Mouse (Mus musculus) kidney, embryonic 16.5 days (tissue): ENCODE measurements around the gene Gm1113. TPM values are rescaled to one million over a fixed set of nuclear protein-coding genes. Genes with fewer than 3 reads are reported as not detected.

ENCODE experiments used
- ATAC-seq: fragments of 200-750 bp; cut with Nextera tagmentation; 2 replicates; pipeline ENCODE4 v1.8.0; 2017; ENCODE audit warnings: moderate TSS enrichment; ENCODE audit not compliant: low FRiP score, low TSS enrichment
- H3K27ac ChIP-seq: fragments of 300-500 bp; sonication (generic); 2 replicates; pipeline ENCODE4 v1.5.1; 2014; ENCODE audit warnings: low read length
- H3K27me3 ChIP-seq: fragments of 300-500 bp; sonication (generic); 2 replicates; pipeline ENCODE4 v1.6.1; 2014; ENCODE audit warnings: low read length, control low read depth, mixed read lengths; ENCODE audit not compliant: insufficient read depth
- H3K36me3 ChIP-seq: fragments of 300-500 bp; sonication (generic); 2 replicates; pipeline ENCODE4 v1.6.1; 2014; ENCODE audit warnings: low read length, control low read depth, mixed read lengths; ENCODE audit not compliant: insufficient read depth
- H3K4me1 ChIP-seq: fragments of 300-500 bp; sonication (generic); 2 replicates; pipeline ENCODE4 v1.6.1; 2014; ENCODE audit warnings: low read length, control low read depth, mixed read lengths; ENCODE audit not compliant: insufficient read depth
- H3K4me2 ChIP-seq: fragments of 300-500 bp; sonication (generic); replicated peaks from 2 replicates; pipeline ENCODE4 v1.6.1; 2014; ENCODE audit warnings: low read depth, low read length
- H3K4me3 ChIP-seq: fragments of 300-500 bp; sonication (generic); 2 replicates; pipeline ENCODE4 v1.5.1; 2014; ENCODE audit warnings: mild to moderate bottlenecking, low read length
- H3K9ac ChIP-seq: fragments of 300-500 bp; sonication (generic); replicated peaks from 2 replicates; pipeline ENCODE4 v1.6.1; 2014; ENCODE audit warnings: low read length
- H3K9me3 ChIP-seq: fragments of 300-500 bp; sonication (generic); 2 replicates; pipeline ENCODE4 v1.6.1; 2016; ENCODE audit warnings: low read length, control low read depth
- WGBS: fragments of 180-500 bp; shearing (Covaris S2); extraction: QIAGEN DNeasy Blood & Tissue Kit; methylation state at CpG from one replicate; pipeline ENCODE4 v1.1.7; 2014; 5-methylcytosine and 5-hydroxymethylcytosine counted together
- polyA plus RNA-seq: library from polyadenylated mRNA; unstranded; fragments of >200 nt; fragmentation: Nextera tagmentation; extraction: Ambion mirVana; gene quantifications from 2 replicates; pipeline ENCODE4 v1.2.1, GENCODE M21; 2015

The Gm1113 gene
- polyA plus RNA-seq, 1 experiment from 2014 or later = not detected

DNA sequence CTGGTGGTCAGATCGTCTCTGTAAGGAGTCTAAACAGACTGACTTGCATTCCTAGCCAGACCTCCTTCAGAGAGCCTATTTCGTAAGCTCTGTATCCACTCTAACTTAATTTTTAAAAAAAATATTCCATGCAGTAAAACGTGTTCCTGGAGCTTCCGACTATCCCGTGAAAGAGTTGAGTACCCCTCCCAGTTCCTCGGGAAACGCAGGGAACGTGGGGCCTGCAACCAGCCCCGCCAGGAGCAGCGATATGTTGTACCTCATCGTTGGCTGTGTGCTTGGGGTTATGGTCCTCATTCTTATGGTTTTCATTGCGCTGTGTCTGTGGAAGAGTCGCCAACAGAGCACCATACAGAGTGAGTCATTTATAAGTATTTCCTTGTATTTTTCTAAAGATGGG lies 31.5 kb downstream of the Gm1113 start:
- WGBS = 90% methylated on average over 13 of the region's 13 CpGs
- Histone ChIP-seq H3K4me1 (0 out of 2 replicates have a peak, but pooled peaks cover 3% of the 10 kb centered on the region), H3K27ac (no peak overlapping the region), H3K4me3 (no peak overlapping the region), H3K36me3 (peaks cover 25% of the 10 kb centered on the region; the same call in 1 of the 2 replicates), H3K4me2 (no peak overlapping the region), H3K9me3 (no peaks in the 10 kb centered on the region), H3K27me3 (no peaks in the 10 kb centered on the region), H3K9ac (no peak overlapping the region)
- no peak for ATAC-seq

DNA sequence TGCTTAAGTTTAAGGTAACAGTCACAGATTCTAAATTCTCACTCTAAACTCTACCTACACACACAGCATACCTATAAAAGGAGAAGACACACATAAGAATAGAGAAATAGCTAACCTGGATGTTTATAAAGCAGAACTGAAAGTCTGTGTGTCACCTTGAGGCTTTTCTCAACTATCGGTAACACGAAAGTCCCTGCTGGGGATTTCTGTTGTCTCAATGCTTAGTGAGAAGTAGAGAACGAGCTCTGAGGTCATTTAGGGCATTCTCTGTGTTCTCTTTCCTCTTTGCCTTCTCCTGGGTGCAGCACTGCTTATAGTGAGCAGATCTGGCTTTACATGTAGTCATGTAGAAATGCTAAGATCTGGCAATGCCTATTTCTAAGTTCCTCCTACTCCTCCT lies 34.1 kb downstream of the Gm1113 start:
- WGBS = 88% methylated on average over 3 of the region's 3 CpGs
- ATAC-seq = no peak
- Histone ChIP-seq H3K4me2 (no peak overlapping the region), H3K9me3 (no peaks in the 10 kb centered on the region), H3K4me3 (no peak overlapping the region), H3K9ac (no peak overlapping the region), H3K36me3 (peaks cover 23% of the 10 kb centered on the region; the same call in 1 of the 2 replicates), H3K27me3 (no peaks in the 10 kb centered on the region), H3K27ac (no peak overlapping the region), H3K4me1 (0 out of 2 replicates have a peak, but pooled peaks cover 3% of the 10 kb centered on the region)

DNA sequence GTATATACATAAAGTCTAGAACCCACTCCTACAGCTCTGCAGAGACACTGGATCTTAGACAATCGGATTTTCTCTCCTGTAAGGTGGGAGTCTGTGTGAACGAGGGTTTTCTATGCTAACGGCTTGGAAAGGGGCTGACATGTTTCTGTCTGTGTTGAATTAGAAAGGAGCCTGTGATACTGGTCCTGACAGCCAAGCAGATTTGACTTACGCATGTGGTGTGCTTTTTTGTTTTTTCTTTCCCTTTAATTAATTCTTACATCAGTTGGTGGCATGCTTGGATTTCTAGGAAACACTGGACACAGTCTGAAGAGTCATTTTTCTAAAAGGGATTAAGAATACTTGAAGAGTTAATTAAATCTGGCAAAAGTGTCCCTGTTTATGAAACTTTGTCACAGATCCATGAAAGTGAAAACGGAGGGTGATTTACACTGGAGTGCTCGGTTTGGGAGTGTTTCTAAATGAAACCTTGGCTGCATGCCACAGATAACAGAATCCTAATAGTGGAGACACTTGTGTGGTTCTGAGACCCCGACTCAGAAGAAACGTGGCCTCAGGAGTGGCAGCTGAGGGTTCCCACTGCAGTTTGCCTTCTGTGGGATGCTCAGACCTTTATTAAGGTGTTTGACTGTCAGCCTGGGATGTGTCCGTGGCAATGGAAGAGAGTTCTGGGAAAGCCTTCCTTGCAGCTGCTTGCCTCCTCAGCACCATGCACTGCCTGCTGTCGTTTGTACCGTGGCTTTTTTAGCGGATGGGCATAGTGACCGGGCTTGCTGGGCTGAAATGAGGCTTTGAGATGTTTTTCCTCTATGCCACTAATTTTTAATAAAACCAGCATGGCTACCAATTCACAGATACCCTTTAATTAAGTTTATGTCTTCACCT lies 35.8 kb downstream of the Gm1113 start:
- no peak; the same call in 1 of the 2 replicates for ATAC-seq
- Histone ChIP-seq H3K36me3 (peaks cover 21% of the 10 kb centered on the region), H3K9me3 (no peaks in the 10 kb centered on the region), H3K27me3 (no peaks in the 10 kb centered on the region), H3K4me1 (0 out of 2 replicates have a peak, but pooled peaks cover 3% of the 10 kb centered on the region), H3K27ac (no peak overlapping the region), H3K4me3 (no peak overlapping the region), H3K9ac (no peak overlapping the region), H3K4me2 (no peak overlapping the region)
- 50% methylated on average over 13 of the region's 13 CpGs for WGBS

DNA sequence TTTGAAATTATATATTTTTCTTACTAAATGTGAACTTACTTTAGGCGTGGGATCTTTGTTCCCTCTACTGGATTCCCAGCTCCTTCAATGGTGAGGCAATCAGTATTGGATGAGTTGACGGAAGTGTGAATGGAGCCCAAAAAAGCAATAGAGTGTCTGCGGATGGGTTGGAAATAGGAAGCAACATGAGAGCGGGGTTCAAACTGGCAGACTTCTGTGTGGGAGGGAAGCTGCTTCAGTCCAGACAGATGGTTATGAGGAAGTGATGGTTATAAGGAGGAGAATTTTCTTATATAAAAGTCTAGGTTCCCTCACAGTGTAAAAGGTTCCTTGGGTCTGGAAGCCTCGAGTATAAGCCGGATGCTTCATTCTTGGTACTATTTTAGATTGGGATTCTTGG lies 38.6 kb downstream of the Gm1113 start:
- peaks cover 22% of the 10 kb centered on the region for H3K36me3 ChIP-seq
- no peak for ATAC-seq
- no peaks in the 10 kb centered on the region for H3K9me3 ChIP-seq
- H3K27me3 ChIP-seq = no peaks in the 10 kb centered on the region
- H3K27ac ChIP-seq = no peak overlapping the region
- H3K4me3 ChIP-seq = no peak overlapping the region
- 0 out of 2 replicates have a peak, but pooled peaks cover 3% of the 10 kb centered on the region for H3K4me1 ChIP-seq
- H3K4me2 ChIP-seq = no peak overlapping the region
- no peak overlapping the region for H3K9ac ChIP-seq
- 91% methylated on average over 6 of the region's 6 CpGs for WGBS

DNA sequence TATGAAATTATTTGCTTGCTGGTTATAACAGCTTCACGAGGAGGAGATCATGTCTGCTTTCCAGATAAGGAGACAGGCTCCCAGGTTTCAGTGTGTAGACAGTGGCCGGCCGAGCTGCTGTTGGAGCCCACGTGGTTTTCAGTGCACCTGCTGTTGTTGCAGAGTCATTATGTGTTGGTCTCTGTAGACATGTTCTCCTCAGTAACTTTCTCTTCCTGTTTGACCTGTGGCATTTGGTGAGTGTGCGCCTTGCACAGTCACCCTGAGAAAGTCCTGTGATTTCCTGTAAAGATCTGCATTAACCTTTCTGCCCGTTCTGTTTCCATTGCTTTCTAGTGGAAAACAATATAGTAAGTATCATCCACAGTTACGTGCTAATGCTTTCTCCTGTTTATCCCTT lies 42.7 kb downstream of the Gm1113 start:
- Histone ChIP-seq H3K27me3 (no peaks in the 10 kb centered on the region), H3K4me2 (no peak overlapping the region), H3K4me3 (no peak overlapping the region), H3K27ac (no peak overlapping the region), H3K36me3 (peaks cover 30% of the 10 kb centered on the region), H3K9me3 (no peaks in the 10 kb centered on the region), H3K9ac (no peak overlapping the region), H3K4me1 (no peaks in the 10 kb centered on the region)
- ATAC-seq = no peak
- 92% methylated on average over 7 of the region's 7 CpGs for WGBS

DNA sequence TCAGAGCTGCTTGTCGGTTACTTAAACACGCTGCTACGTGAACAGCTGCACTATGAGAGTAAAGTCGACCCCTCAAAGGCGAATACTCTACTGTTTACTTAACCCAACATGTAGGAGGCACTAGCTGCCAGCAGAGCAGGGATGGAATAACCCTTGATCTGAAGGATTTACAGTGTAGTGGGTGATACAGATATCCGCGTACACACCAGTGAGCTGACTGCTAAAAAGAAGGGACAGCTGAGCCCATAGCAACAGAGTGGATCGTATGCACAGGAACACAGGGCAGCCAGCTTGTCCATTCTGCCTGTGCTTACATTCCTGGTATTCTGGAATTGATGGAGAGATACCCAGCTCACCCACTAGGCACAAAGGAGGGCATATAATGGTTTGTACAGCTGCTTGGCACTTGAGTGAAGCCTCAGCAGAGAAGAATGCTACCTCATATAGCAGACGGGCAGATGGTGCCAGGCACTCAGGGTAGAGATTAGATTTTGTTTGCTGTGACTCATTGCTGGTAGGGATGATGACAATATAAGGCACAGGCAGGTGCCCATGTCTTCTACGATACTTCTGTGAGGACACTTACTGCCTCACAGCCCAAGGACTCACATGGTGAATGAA lies 43.9 kb downstream of the Gm1113 start:
- H3K4me1 ChIP-seq = no peaks in the 10 kb centered on the region
- 32% methylated on average over 10 of the region's 10 CpGs for WGBS
- H3K36me3 ChIP-seq = peaks cover 30% of the 10 kb centered on the region
- H3K4me3 ChIP-seq = no peak overlapping the region
- no peak overlapping the region for H3K4me2 ChIP-seq
- ATAC-seq = peak; percentile 93
- H3K9ac ChIP-seq = no peak overlapping the region
- H3K27ac ChIP-seq = no peak overlapping the region
- H3K27me3 ChIP-seq = no peaks in the 10 kb centered on the region
- H3K9me3 ChIP-seq = no peaks in the 10 kb centered on the region

DNA sequence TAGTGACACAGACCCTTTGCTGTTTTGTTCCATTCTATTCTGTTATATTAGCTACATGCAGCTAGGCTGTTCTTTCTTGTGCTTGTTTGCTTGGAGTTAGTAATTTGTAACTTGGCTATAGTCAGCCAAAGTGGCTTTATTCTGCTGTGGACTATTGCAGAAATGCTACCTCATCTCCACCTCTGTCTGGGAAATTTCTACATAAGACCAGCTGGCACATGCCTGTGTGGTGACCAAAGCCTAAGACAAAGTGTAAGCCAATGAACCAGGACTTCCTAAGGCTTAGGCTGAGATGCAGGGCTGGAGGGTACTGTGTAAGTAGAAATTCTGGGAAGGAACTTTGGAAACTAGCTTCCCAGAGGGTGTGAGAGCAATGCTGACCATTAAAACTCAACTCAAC lies 49.2 kb downstream of the Gm1113 start:
- Histone ChIP-seq H3K4me2 (no peak overlapping the region), H3K4me3 (no peak overlapping the region), H3K36me3 (peaks cover 15% of the 10 kb centered on the region; the same call in 1 of the 2 replicates), H3K27me3 (no peaks in the 10 kb centered on the region), H3K4me1 (peaks cover 10% of the 10 kb centered on the region; the same call in 1 of the 2 replicates), H3K9ac (no peak overlapping the region), H3K9me3 (no peaks in the 10 kb centered on the region), H3K27ac (no peak overlapping the region)
- ATAC-seq = no peak

DNA sequence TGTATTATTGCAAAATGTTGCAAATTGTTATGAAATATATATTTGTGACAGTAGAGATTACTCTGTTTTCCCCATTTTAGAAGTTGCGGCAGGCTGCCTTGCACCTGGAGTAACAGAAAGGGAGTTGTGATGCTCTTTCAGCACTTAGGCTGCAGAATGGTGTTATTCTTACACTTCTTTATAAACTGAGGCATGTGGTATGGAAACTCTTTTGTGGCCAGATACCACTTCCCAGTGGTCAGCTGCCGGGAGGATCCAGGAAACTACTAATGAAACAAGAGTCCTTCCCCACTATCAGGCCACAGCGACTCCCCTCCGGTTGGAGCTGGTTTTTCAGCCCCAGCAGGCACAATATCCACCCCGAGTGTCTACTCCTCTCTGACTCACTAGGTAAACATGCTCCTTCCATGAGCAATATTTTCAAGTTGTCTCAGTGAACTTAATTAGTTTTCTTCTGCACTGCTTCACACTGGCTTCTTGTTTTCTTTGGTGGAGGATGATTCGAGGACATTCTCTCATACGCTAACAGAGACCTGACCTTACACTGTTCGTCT lies 50.7 kb downstream of the Gm1113 start:
- H3K9me3 ChIP-seq = no peaks in the 10 kb centered on the region
- H3K27me3 ChIP-seq = no peaks in the 10 kb centered on the region
- H3K4me1 ChIP-seq = peaks cover 10% of the 10 kb centered on the region; the same call in 1 of the 2 replicates
- H3K4me2 ChIP-seq = no peak overlapping the region
- peak; percentile 93 for ATAC-seq
- H3K27ac ChIP-seq = peak overlapping the region; percentile 55; the same call in 1 of the 2 replicates
- H3K36me3 ChIP-seq = peaks cover 15% of the 10 kb centered on the region; the same call in 1 of the 2 replicates
- no peak overlapping the region for H3K4me3 ChIP-seq
- H3K9ac ChIP-seq = 0 out of 2 replicates have a peak overlapping the region, but pooled peaks have one; percentile 36
- WGBS = 19% methylated on average over 8 of the region's 8 CpGs

DNA sequence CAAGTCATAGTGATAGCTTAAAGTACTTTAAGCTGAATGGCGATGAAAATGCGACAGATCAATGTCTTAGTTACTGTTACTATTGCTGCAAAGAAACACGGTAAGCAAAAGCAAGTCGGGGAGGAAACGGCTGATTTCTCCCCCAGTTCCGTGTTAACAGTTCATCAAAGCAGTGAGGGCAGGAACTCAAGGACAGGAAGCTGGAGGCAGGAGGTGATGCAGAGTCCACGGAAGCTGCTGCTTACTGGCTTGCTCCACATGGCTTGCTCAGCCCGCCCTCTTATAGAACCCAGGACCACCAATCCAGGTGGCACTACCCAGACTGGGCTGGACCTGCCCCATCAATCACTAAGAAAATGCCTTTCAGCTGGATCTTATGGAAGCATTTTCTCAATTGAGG lies 58.5 kb downstream of the Gm1113 start:
- ATAC-seq = peak; percentile 51; the same call in 1 of the 2 replicates
- H3K4me2 ChIP-seq = no peak overlapping the region
- no peaks in the 10 kb centered on the region for H3K4me1 ChIP-seq
- H3K36me3 ChIP-seq = peaks cover 25% of the 10 kb centered on the region
- H3K27me3 ChIP-seq = no peaks in the 10 kb centered on the region
- H3K4me3 ChIP-seq = no peak overlapping the region
- H3K27ac ChIP-seq = no peak overlapping the region
- H3K9ac ChIP-seq = no peak overlapping the region
- 47% methylated on average over 8 of the region's 8 CpGs for WGBS
- H3K9me3 ChIP-seq = no peaks in the 10 kb centered on the region
